Comparison of ENCODE assay signal across 27 mouse cellular contexts in the genomic region with DNA sequence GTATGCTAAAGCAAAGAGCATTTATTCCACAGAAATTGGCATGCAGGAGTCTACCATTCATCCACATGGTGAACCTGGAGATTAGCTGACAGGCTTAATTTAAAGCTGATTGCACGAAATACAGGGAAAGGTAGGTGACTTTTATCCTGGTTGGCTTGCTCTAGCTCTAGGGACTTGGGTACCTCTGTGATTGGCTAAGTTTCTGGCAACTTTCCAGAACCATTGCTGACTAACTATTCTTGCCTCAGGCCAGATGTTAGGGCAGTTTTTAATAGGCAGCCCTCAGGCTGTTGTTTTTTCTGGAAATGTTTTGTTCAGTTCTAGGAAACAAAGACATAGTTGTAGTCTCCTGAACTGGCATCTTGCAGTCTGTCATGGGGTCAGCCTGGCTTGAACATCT.
DNase-seq lines count a peak whose midpoint lies in the region; ATAC-seq lines count a peak whose summit lies in the region.
"Had no signal": no experiment of that assay in that cellular context is flagged by ENCODE, and none has a peak within 500 bp of the region (broad histone marks: within the 10 kb centered on the region; RNA-seq: fewer than 3 reads in every experiment).

No protein-coding gene starts in this region.

- H3K4me1 ChIP-seq in limb, embryonic 11.5 days (ENCODE audit: control insufficient read depth, insufficient read depth, low read length), result no peaks in the 10 kb centered on the region
- H3K4me1 ChIP-seq in limb, embryonic 10.5 days, result no peaks in the 10 kb centered on the region
- H3K4me1 ChIP-seq in embryonic facial prominence, embryonic 14.5 days (ENCODE audit: control insufficient read depth, insufficient read depth, low read length), result no peaks in the 10 kb centered on the region
- no peaks in the 10 kb centered on the region for H3K4me1 ChIP-seq in forebrain, embryonic 12.5 days
- H3K4me1 ChIP-seq: forebrain, embryonic 15.5 days; heart, embryonic 12.5 days; hindbrain, embryonic 13.5 days; lung, embryonic 15.5 days; midbrain, embryonic 10.5 days had no signal

- H3K27ac ChIP-seq in limb, embryonic 11.5 days (replicated peaks; ENCODE audit: low read depth, low read length), result no peak overlapping the region
- no peak overlapping the region for H3K27ac ChIP-seq in limb, embryonic 10.5 days
- no peak overlapping the region for H3K27ac ChIP-seq in embryonic facial prominence, embryonic 14.5 days (replicated peaks; ENCODE audit: low read depth, low read length)
- H3K27ac ChIP-seq in forebrain, embryonic 12.5 days, result no peak overlapping the region
- H3K27ac ChIP-seq: forebrain, embryonic 15.5 days; gastrocnemius, adult 2 months; heart, adult 2 months; hindbrain, embryonic 13.5 days; kidney, postnatal 0 days; lung, embryonic 15.5 days; midbrain, embryonic 10.5 days had no signal

- no peaks in the 10 kb centered on the region for H3K27me3 ChIP-seq in limb, embryonic 11.5 days (ENCODE audit: control insufficient read depth, insufficient read depth, low read length)
- no peaks in the 10 kb centered on the region for H3K27me3 ChIP-seq in limb, embryonic 10.5 days (ENCODE audit: low read depth, poor library complexity, severe bottlenecking)
- no peaks in the 10 kb centered on the region for H3K27me3 ChIP-seq in embryonic facial prominence, embryonic 14.5 days (replicated peaks; ENCODE audit: control insufficient read depth, insufficient read depth, low read length)
- no peaks in the 10 kb centered on the region for H3K27me3 ChIP-seq in forebrain, embryonic 12.5 days
- H3K27me3 ChIP-seq: forebrain, embryonic 15.5 days; heart, embryonic 12.5 days; hindbrain, embryonic 13.5 days; lung, embryonic 15.5 days had no signal

- 0 out of 2 replicates have a peak, but pooled peaks have one; percentile 49 for ATAC-seq in limb, embryonic 11.5 days (ENCODE audit: insufficient number of reproducible peaks, low FRiP score, low TSS enrichment, low read depth)
- no peak for ATAC-seq in embryonic facial prominence, embryonic 14.5 days (ENCODE audit: low read depth)
- no peak for ATAC-seq in CD4-positive, CD25-positive, alpha-beta regulatory T cell, adult 4 months
- ATAC-seq in forebrain, embryonic 12.5 days (ENCODE audit: low FRiP score), result no peak
- ATAC-seq: forebrain, embryonic 15.5 days; intestine, embryonic 16.5 days had no signal

- DNase-seq in adrenal gland, adult 2 months, result peak; percentile 3
- DNase-seq in adrenal gland, adult 18-20 months (ENCODE audit: low spot score in 2 of 2), result no peak
- no peak for DNase-seq in limb, embryonic 11.5 days (ENCODE audit: low spot score)
- no peak for DNase-seq in limb, embryonic 10.5 days (ENCODE audit: low spot score)
- DNase-seq in 3T3-L1 (ENCODE audit: low read depth, low spot score), result peak; percentile 13
- DNase-seq in embryonic facial prominence, embryonic 14.5 days (ENCODE audit: low spot score), result peak; percentile 14
- DNase-seq: cerebellum, adult 11 months; cerebellum, adult 9-10 months; cerebellum, postnatal 36 days; gastrocnemius, adult 2 months; heart, adult 2 months; heart, postnatal 4 days; kidney, adult 8-10 months; kidney, postnatal 4 days; left cerebral cortex, postnatal 4 days; liver; right cerebral cortex, postnatal 4 days; thymus, adult 2 months had no signal

- H3K36me3 ChIP-seq in limb, embryonic 11.5 days (ENCODE audit: control insufficient read depth, insufficient read depth, low read length), result no peaks in the 10 kb centered on the region
- H3K36me3 ChIP-seq in limb, embryonic 10.5 days, result no peaks in the 10 kb centered on the region
- H3K36me3 ChIP-seq in embryonic facial prominence, embryonic 14.5 days (ENCODE audit: control insufficient read depth, insufficient read depth, low read length), result no peaks in the 10 kb centered on the region
- no peaks in the 10 kb centered on the region for H3K36me3 ChIP-seq in forebrain, embryonic 12.5 days (replicated peaks)
- H3K36me3 ChIP-seq: forebrain, embryonic 15.5 days; heart, embryonic 12.5 days; hindbrain, embryonic 13.5 days; lung, embryonic 15.5 days; midbrain, embryonic 10.5 days had no signal

- WGBS in limb, embryonic 11.5 days, result 74% methylated on average over 1 of the region's 1 CpGs
- WGBS in limb, embryonic 10.5 days, result 78% methylated on average over 1 of the region's 1 CpGs
- WGBS in embryonic facial prominence, embryonic 14.5 days, result 48% methylated on average over 1 of the region's 1 CpGs
- 74% methylated on average over 1 of the region's 1 CpGs for WGBS in forebrain, embryonic 12.5 days

- no peak overlapping the region for H3K4me3 ChIP-seq in limb, embryonic 11.5 days (ENCODE audit: low read depth, low read length)
- H3K4me3 ChIP-seq in limb, embryonic 10.5 days, result no peak overlapping the region
- H3K4me3 ChIP-seq in embryonic facial prominence, embryonic 14.5 days (ENCODE audit: low read depth, low read length), result no peak overlapping the region
- no peak overlapping the region for H3K4me3 ChIP-seq in forebrain, embryonic 12.5 days (replicated peaks)
- H3K4me3 ChIP-seq: forebrain, embryonic 15.5 days; gastrocnemius, adult 2 months; heart, adult 2 months; heart, embryonic 12.5 days; hindbrain, embryonic 13.5 days; lung, embryonic 15.5 days; midbrain, embryonic 10.5 days had no signal

- no peaks in the 10 kb centered on the region for H3K9me3 ChIP-seq in limb, embryonic 11.5 days (ENCODE audit: control insufficient read depth, low read length)
- H3K9me3 ChIP-seq in limb, embryonic 10.5 days (replicated peaks), result no peaks in the 10 kb centered on the region
- H3K9me3 ChIP-seq in embryonic facial prominence, embryonic 14.5 days (ENCODE audit: control insufficient read depth, low read length), result no peaks in the 10 kb centered on the region
- H3K9me3 ChIP-seq in forebrain, embryonic 12.5 days, result no peaks in the 10 kb centered on the region
- H3K9me3 ChIP-seq: forebrain, embryonic 15.5 days; heart, embryonic 12.5 days; hindbrain, embryonic 13.5 days; lung, embryonic 15.5 days; midbrain, embryonic 10.5 days had no signal

- no peak overlapping the region for H3K9ac ChIP-seq in limb, embryonic 11.5 days (ENCODE audit: low read length)
- no peak overlapping the region for H3K9ac ChIP-seq in embryonic facial prominence, embryonic 14.5 days (ENCODE audit: low read depth, low read length)
- no peak overlapping the region for H3K9ac ChIP-seq in forebrain, embryonic 12.5 days
- H3K9ac ChIP-seq: forebrain, embryonic 15.5 days; heart, embryonic 12.5 days; hindbrain, embryonic 13.5 days; lung, embryonic 15.5 days had no signal

- H3K4me2 ChIP-seq in limb, embryonic 11.5 days (ENCODE audit: low read depth, severe bottlenecking), result no peak overlapping the region
- no peak overlapping the region for H3K4me2 ChIP-seq in embryonic facial prominence, embryonic 14.5 days (ENCODE audit: low read depth, low read length)
- no peak overlapping the region for H3K4me2 ChIP-seq in forebrain, embryonic 12.5 days
- H3K4me2 ChIP-seq: forebrain, embryonic 15.5 days; heart, embryonic 12.5 days; hindbrain, embryonic 13.5 days; lung, embryonic 15.5 days had no signal

Comparison
In these comparisons a context has a peak if more than half of its experiments do, and no peak if none do; other contexts are left out.
1. DNase-seq: peak in adrenal gland, adult 2 months (single experiment), 3T3-L1 (single experiment) and embryonic facial prominence, embryonic 14.5 days (single experiment); none in adrenal gland, adult 18-20 months (0 of 2), limb, embryonic 11.5 days (single experiment) and limb, embryonic 10.5 days (single experiment).